Mouse (Mus musculus) hindbrain, embryonic 14.5 days (tissue): Measurements from ENCODE around the gene Rad54l2. TPM values are rescaled to one million over a fixed set of nuclear protein-coding genes. Genes with fewer than 3 reads are reported as not detected.

Source experiments
- ATAC-seq: fragments of 200-750 bp; cut with Nextera tagmentation; 2 replicates; pipeline ENCODE4 v1.8.0; 2017; ENCODE audit warnings: moderate number of reproducible peaks, mild to moderate bottlenecking, moderate TSS enrichment, moderate library complexity; ENCODE audit not compliant: low FRiP score
- DNase-seq: peaks from one replicate; pipeline ENCODE4 v3.0.0-alpha.2; 2015; ENCODE audit warnings: low spot score
- H3K27ac ChIP-seq: fragments of 300-500 bp; sonication (generic); 2 replicates; pipeline ENCODE4 v1.5.1; 2014; ENCODE audit warnings: mild to moderate bottlenecking, moderate library complexity
- H3K27me3 ChIP-seq: fragments of 300-500 bp; sonication (generic); 2 replicates; pipeline ENCODE4 v1.6.1; 2014; ENCODE audit warnings: mild to moderate bottlenecking, low read length, mixed read lengths; ENCODE audit not compliant: control insufficient read depth, insufficient read depth
- H3K36me3 ChIP-seq: fragments of 300-500 bp; sonication (generic); replicated peaks from 2 replicates; pipeline ENCODE4 v1.6.1; 2014; ENCODE audit not compliant: control insufficient read depth, insufficient read depth
- H3K4me1 ChIP-seq: fragments of 300-500 bp; sonication (generic); replicated peaks from 2 replicates; pipeline ENCODE4 v1.6.1; 2014; ENCODE audit warnings: antibody characterized with exemption, low read length, mixed read lengths; ENCODE audit not compliant: control insufficient read depth, insufficient read depth
- H3K4me2 ChIP-seq: fragments of 300-500 bp; sonication (generic); replicated peaks from 2 replicates; pipeline ENCODE4 v1.6.1; 2014; ENCODE audit warnings: mild to moderate bottlenecking, moderate library complexity
- H3K4me3 ChIP-seq: fragments of 300-500 bp; sonication (generic); replicated peaks from 2 replicates; pipeline ENCODE4 v1.5.1; 2014; ENCODE audit warnings: mild to moderate bottlenecking, low read length
- H3K9ac ChIP-seq: fragments of 300-500 bp; sonication (generic); 2 replicates; pipeline ENCODE4 v1.6.1; 2014
- H3K9me3 ChIP-seq: fragments of 300-500 bp; sonication (generic); 2 replicates; pipeline ENCODE4 v1.6.1; 2016; ENCODE audit warnings: low read length; ENCODE audit not compliant: control insufficient read depth
- WGBS: fragments of 180-500 bp; shearing (Covaris S2); extraction: QIAGEN DNeasy Blood & Tissue Kit; methylation state at CpG from one replicate; pipeline ENCODE4 v1.1.7; 2014; 5-methylcytosine and 5-hydroxymethylcytosine counted together
- polyA plus RNA-seq: library from polyadenylated mRNA; unstranded; fragments of >200 nt; fragmentation: Nextera tagmentation; extraction: Ambion mirVana; gene quantifications from 2 replicates; pipeline ENCODE4 v1.2.1, GENCODE M21; 2014

The Rad54l2 gene
- polyA plus RNA-seq, 1 experiment from 2014 or later: 4.3 TPM

DNA sequence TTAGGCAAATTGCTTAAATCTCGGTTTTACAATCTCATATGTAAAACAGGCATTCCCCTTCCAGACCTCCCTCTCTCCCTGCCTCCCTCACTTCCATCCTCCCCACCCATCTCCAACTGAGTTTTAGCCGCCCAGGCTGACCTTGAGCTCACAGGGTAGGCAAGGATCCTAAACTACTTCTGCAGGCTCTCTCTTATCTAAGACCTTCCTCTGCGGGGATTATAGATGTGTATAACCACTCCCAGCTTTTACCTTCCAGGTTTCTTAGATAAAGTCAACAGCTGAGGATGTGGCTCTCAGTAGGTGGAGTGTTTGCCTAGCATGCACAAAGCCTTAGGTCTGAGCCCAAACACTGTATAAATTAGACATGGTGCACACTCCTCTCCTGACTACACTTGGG is 18.8 kb downstream of the Rad54l2 start:
- whole genome bisulfite sequencing: 86% methylated on average over 3 of the region's 3 CpGs

DNA sequence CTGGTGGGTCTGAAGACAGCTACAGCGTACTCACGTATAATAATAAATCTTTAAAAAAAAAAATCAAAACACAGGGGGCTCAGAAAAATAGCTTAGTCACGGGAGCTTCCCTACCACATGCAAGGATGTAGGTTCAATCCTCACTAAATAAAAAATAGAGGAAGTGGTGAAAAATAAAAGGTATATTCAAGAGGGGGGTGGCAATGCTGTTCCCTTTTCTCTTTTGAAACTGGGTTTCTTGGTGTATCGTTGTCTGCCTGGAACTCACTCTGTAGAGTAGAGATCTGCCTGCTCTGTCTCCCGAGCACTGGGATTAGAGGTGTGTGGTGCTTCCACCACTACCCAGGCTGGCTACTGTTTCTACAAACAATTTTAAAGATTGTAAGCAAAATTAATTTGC is 19.2 kb downstream of the Rad54l2 start:
- Histone ChIP-seq H3K27ac (no peak overlapping the region), H3K27me3 (no peaks in the 10 kb centered on the region), H3K36me3 (no peaks in the 10 kb centered on the region), H3K4me3 (no peak overlapping the region), H3K9me3 (no peaks in the 10 kb centered on the region), H3K9ac (no peak overlapping the region), H3K4me2 (no peak overlapping the region), H3K4me1 (no peaks in the 10 kb centered on the region)
- ATAC-seq: no peak
- no peak for DNase-seq
- 98% methylated on average over 5 of the region's 5 CpGs for whole genome bisulfite sequencing

More for the DNA sequence above, 18.8 kb downstream of the Rad54l2 start:
- Histone ChIP-seq H3K4me2 (no peak overlapping the region), H3K36me3 (no peaks in the 10 kb centered on the region), H3K27ac (no peak overlapping the region), H3K4me1 (no peaks in the 10 kb centered on the region), H3K4me3 (no peak overlapping the region), H3K9ac (no peak overlapping the region), H3K27me3 (no peaks in the 10 kb centered on the region), H3K9me3 (no peaks in the 10 kb centered on the region)
- no peak for ATAC-seq
- DNase-seq: no peak

- Histone ChIP-seq H3K27me3 (no peaks in the 10 kb centered on the region), H3K36me3 (peaks cover 16% of the 10 kb centered on the region), H3K4me1 (no peaks in the 10 kb centered on the region), H3K4me3 (no peak overlapping the region), H3K27ac (no peak overlapping the region), H3K4me2 (no peak overlapping the region), H3K9me3 (no peaks in the 10 kb centered on the region), H3K9ac (no peak overlapping the region)
- DNase-seq: no peak
- WGBS: 96% methylated on average over 9 of the region's 9 CpGs
- ATAC-seq: no peak
These were observed 32.6 kb downstream of the Rad54l2 start for GRCm38 (mm10) chr9:106756421-106756820.

DNA sequence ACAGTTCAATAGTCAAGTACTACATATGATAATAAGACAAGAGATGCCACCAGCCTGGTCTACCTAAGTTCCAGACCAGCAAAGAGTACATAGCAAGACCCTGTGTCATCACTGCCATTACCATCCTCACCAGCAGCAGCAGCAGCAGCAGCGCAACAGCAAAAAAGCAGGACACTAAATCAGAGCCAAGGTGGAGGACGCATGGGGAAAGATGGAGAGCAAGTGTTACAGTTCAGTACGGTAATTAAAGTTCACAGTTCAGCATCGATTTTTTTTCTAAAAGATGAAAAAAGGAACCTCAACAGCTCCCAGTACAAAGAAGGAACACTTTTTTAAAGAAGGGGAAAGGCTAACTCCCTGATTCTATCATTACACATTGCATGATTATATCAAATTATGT is 33.2 kb downstream of the Rad54l2 start:
- Histone ChIP-seq H3K27me3 (no peaks in the 10 kb centered on the region), H3K9me3 (no peaks in the 10 kb centered on the region), H3K4me2 (no peak overlapping the region), H3K9ac (no peak overlapping the region), H3K36me3 (peaks cover 20% of the 10 kb centered on the region), H3K4me3 (no peak overlapping the region), H3K27ac (no peak overlapping the region), H3K4me1 (no peaks in the 10 kb centered on the region)
- 94% methylated on average over 4 of the region's 4 CpGs for WGBS
- DNase-seq: no peak
- no peak for ATAC-seq

DNA sequence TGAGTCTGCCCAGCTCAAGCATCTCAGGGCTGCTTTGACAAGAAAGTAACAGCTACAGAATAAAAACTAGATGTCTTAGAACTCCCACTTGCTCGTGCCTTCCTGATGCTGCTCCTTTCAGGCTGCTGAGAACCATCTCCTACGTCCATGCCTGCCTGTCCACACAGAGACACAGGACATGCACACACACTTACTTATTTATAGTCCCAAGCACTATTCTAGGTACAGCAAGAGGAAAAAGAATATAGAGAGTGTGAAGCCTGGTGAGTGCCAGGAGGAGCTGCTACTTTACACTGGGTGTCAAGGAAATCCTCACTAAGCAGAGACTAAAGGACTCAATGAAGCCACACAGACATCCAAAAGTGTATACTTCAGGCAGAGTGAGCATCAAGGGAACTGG is 34.7 kb downstream of the Rad54l2 start:
- ATAC-seq: no peak
- DNase-seq: no peak
- H3K27me3 ChIP-seq: no peaks in the 10 kb centered on the region
- no peak overlapping the region for H3K4me2 ChIP-seq
- H3K36me3 ChIP-seq: peaks cover 24% of the 10 kb centered on the region
- WGBS: 95% methylated on average over 2 of the region's 2 CpGs
- H3K9ac ChIP-seq: no peak overlapping the region
- H3K4me1 ChIP-seq: no peaks in the 10 kb centered on the region
- H3K4me3 ChIP-seq: no peak overlapping the region
- no peak overlapping the region for H3K27ac ChIP-seq
- H3K9me3 ChIP-seq: no peaks in the 10 kb centered on the region

- no peaks in the 10 kb centered on the region for H3K9me3 ChIP-seq
- H3K36me3 ChIP-seq: peaks cover 28% of the 10 kb centered on the region
- ATAC-seq (no peak), DNase-seq (no peak)
- H3K4me1 ChIP-seq: no peaks in the 10 kb centered on the region
- no peak overlapping the region for H3K4me3 ChIP-seq
- H3K4me2 ChIP-seq: no peak overlapping the region
- H3K27me3 ChIP-seq: no peaks in the 10 kb centered on the region
- WGBS: 94% methylated on average over 5 of the region's 5 CpGs
- no peak overlapping the region for H3K9ac ChIP-seq
- H3K27ac ChIP-seq: no peak overlapping the region
These were observed 36.9 kb downstream of the Rad54l2 start for GRCm38 (mm10) chr9:106752135-106752534.

- Histone ChIP-seq H3K4me3 (no peak overlapping the region), H3K36me3 (no peaks in the 10 kb centered on the region), H3K27me3 (no peaks in the 10 kb centered on the region), H3K4me1 (no peaks in the 10 kb centered on the region), H3K27ac (no peak overlapping the region), H3K9ac (no peak overlapping the region), H3K9me3 (no peaks in the 10 kb centered on the region), H3K4me2 (no peak overlapping the region)
- ATAC-seq: no peak
- no peak for DNase-seq
- WGBS: 100% methylated on average over 1 of the region's 1 CpGs
These were observed 49.0 kb downstream of the Rad54l2 start for GRCm38 (mm10) chr9:106739962-106740361.

DNA sequence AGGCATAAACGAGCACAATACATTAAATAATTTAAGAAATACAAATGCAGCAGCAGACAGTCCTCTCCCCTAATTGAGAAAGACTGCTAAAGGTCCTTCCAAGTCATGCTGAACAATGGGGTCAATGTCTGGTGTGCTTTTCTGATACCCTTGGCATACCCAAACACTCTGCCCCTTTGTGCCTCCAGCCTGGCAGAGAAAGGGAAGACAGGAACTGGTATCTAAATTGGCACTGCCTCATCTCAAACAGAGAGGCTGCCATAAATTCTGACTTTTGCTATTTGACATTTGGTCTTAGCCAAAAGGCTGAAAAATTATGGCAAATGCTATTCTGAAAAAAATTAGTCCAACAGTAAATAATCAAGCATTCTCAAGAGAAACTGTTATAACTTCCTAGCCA is 49.9 kb downstream of the Rad54l2 start:
- ATAC-seq: no peak
- H3K36me3 ChIP-seq: no peaks in the 10 kb centered on the region
- H3K4me3 ChIP-seq: no peak overlapping the region
- no peak overlapping the region for H3K4me2 ChIP-seq
- no peak overlapping the region for H3K9ac ChIP-seq
- no peaks in the 10 kb centered on the region for H3K9me3 ChIP-seq
- no peaks in the 10 kb centered on the region for H3K4me1 ChIP-seq
- WGBS: 95% methylated on average over 1 of the region's 1 CpGs
- no peaks in the 10 kb centered on the region for H3K27me3 ChIP-seq
- no peak for DNase-seq
- no peak overlapping the region for H3K27ac ChIP-seq

DNA sequence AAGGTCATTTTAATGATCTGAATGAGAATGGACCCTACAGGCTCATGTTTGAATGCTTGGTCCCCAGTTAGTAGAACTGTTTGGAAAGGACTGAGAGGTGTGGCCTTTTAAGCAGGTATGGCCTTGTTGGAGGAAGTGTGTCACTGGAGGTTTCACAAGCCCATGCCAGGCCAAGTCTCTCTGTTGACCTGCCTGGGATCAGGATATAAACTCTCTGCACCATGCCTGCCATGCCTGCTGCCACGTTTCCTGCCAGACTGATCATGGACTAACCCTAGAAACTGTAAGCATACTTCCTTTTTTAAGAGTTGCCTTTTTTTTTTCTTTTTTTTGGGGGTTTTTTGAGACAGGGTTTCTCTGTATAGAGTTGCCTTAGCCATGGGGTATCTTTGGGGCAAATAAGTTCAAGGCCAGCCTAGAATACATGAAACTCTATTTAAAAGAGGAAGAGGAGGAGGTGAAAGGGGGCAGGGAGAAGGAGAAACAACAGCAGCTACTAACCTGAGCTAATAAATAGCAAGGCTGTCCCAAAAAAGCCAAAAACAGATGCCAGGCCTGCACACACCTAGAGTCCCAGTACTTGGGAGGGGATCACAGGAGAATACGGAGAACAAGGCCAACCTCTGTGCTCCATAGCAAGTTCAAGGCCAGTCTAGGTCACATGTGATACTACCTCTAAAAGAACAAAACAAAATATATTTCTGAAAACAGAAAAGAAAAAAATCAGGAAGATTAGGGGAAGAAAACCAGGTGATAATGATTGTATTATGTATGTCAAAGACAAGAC is 50.6 kb downstream of the Rad54l2 start:
- no peak overlapping the region for H3K9ac ChIP-seq
- 97% methylated on average over 2 of the region's 2 CpGs for WGBS
- no peaks in the 10 kb centered on the region for H3K27me3 ChIP-seq
- no peaks in the 10 kb centered on the region for H3K9me3 ChIP-seq
- no peak for DNase-seq
- no peak overlapping the region for H3K4me3 ChIP-seq
- no peak for ATAC-seq
- no peaks in the 10 kb centered on the region for H3K4me1 ChIP-seq
- no peak overlapping the region for H3K27ac ChIP-seq
- no peaks in the 10 kb centered on the region for H3K36me3 ChIP-seq
- H3K4me2 ChIP-seq: no peak overlapping the region

DNA sequence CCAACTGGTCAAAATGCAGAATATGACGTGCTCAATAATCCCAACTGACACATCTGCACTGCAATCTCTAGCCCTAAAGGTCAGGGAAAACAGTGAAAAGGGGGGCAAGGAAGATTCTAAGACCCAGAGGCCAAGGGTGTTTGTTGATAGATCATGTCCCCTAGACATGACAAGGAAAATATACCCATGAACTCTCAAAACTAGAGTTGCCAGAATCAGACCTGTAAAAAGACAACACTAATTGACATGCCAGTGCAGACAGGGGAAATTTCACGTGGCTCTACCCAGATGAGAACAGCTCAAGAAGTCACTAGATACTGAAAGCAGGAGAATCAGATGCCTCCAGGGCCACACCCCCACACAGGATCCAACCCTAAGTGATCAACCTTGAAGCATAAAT is 55.3 kb downstream of the Rad54l2 start:
- H3K27me3 ChIP-seq: no peaks in the 10 kb centered on the region
- DNase-seq: no peak
- WGBS: 88% methylated on average over 2 of the region's 2 CpGs
- H3K36me3 ChIP-seq: no peaks in the 10 kb centered on the region
- no peak overlapping the region for H3K4me2 ChIP-seq
- H3K4me1 ChIP-seq: no peaks in the 10 kb centered on the region
- H3K27ac ChIP-seq: no peak overlapping the region
- H3K9ac ChIP-seq: no peak overlapping the region
- no peak for ATAC-seq
- no peak overlapping the region for H3K4me3 ChIP-seq
- H3K9me3 ChIP-seq: no peaks in the 10 kb centered on the region
